Mouse (Mus musculus) testis, adult 2 months (tissue): Measurements from ENCODE around the gene Xkr8.

Experiments used
- CTCF ChIP-seq: fragments of 200-500 bp; IDR thresholded peaks from 2 replicates; pipeline ENCODE4 v1.5.1; 2012; ENCODE audit warnings: low read depth, mild to moderate bottlenecking, inconsistent platforms, low read length, moderate library complexity; ENCODE audit not compliant: control insufficient read depth, insufficient read depth, insufficient replicate concordance
- POLR2A ChIP-seq: fragments of 200-500 bp; IDR thresholded peaks from 2 replicates; pipeline ENCODE4 v1.6.1; 2012; ENCODE audit warnings: low read depth, mild to moderate bottlenecking, inconsistent platforms, low read length, moderate library complexity; ENCODE audit not compliant: control insufficient read depth

DNA sequence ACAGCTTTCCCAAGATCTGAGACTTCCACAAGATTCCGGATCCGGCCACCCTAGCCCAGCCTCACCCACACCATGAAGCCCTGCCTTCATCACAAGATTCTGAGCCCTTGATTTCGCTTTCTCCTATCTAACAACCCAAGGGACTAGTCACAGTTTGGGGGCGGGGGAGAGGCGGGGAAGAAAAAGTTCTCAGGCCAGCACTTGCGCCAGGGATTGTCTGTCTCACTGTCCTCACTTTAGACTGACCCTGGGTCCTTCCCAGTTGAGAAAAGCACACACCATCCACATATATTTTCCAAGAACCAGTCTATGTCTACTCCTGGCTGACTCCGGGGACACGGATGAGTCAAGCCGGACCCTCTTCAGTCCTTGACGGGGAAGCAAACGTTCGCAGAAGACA lies 730 bp downstream of the Xkr8 start:
- TF ChIP-seq CTCF = no peak
- no peak for TF ChIP-seq POLR2A
